Mouse (Mus musculus): ENCODE data around the gene Etv4.

Etv4 gene

GRCm38 (mm10) chr11:101801386-101801785, 16.2 kb upstream of the Etv4 start:
- ChIA-PET POLR2A (interaction anchor here in 3 of 4 experiments (0.5 to 2.2 kb wide), 12 partner anchors 9 to 1142 kb away, joined by 3 to 10 read pairs (median 4); partner anchors contain the start of genes Arl4d (in 1 of the 3) and Etv4 (in 1 of the 3)), CTCF (interaction anchor here (0.6 to 2.9 kb wide), 8 partner anchors 12 to 213 kb away, joined by 4 to 13 read pairs (median 5); no protein-coding TSS in a partner anchor)

GRCm38 (mm10) chr11:101798083-101798482, 12.9 kb upstream of the Etv4 start:
- ChIA-PET CTCF (interaction anchor here in 3 of 4 experiments (0.6 to 3.2 kb wide), 7 partner anchors 15 to 818 kb away, joined by 3 to 14 read pairs (median 3); no protein-coding TSS in a partner anchor), POLR2A (interaction anchor here in 1 of 4 experiments (1.1 to 1.8 kb wide), 2 partner anchors 10 to 13 kb away, joined by 3 to 4 read pairs; partner anchors contain the start of gene Etv4)

GRCm38 (mm10) chr11:101797355-101797754, 12.2 kb upstream of the Etv4 start:
- POLR2A ChIA-PET, result interaction anchor here in 2 of 4 experiments (0.6 to 1.0 kb wide), 2 partner anchors 10 to 140 kb away, joined by 3 read pairs; no protein-coding TSS in a partner anchor
- CTCF ChIA-PET, result interaction anchor here in 3 of 4 experiments (0.6 to 3.2 kb wide), 5 partner anchors 12 to 118 kb away, joined by 3 to 14 read pairs (median 3); partner anchors contain the start of gene Etv4 (in 1 of the 3)

- CTCF ChIA-PET, result interaction anchor here in 3 of 4 experiments (0.6 to 1.7 kb wide), 5 partner anchors 20 to 110 kb away, joined by 3 to 6 read pairs (median 3); no protein-coding TSS in a partner anchor
- POLR2A ChIA-PET, result interaction anchor here (0.6 to 1.6 kb wide), 11 partner anchors 11 to 874 kb away, joined by 3 to 6 read pairs (median 4); no protein-coding TSS in a partner anchor
These were observed 5.8 kb upstream of the Etv4 start for GRCm38 (mm10) chr11:101790811-101791526.

GRCm38 (mm10) chr11:101787432-101787831, 2.3 kb upstream of the Etv4 start:
- POLR2A ChIA-PET, result interaction anchor here in 3 of 4 experiments (0.7 to 4.5 kb wide), 12 partner anchors 10 to 197 kb away, joined by 3 to 42 read pairs (median 3); partner anchors contain the start of genes Arl4d (in 1 of the 3) and Cfap97d1 (in 1 of the 3)
- CTCF ChIA-PET, result interaction anchor here in 3 of 4 experiments (0.6 to 3.6 kb wide), 11 partner anchors 26 to 1223 kb away, joined by 3 to 20 read pairs (median 4); partner anchors contain the start of gene Dhx8 (in 1 of the 3)

- ChIA-PET CTCF (interaction anchor here in 2 of 4 experiments (1.0 to 3.6 kb wide), 4 partner anchors 27 to 142 kb away, joined by 3 to 20 read pairs (median 8); partner anchors contain the start of gene Dhx8 (in 1 of the 2)), POLR2A (interaction anchor here in 3 of 4 experiments (0.6 to 4.5 kb wide), 13 partner anchors 9 to 555 kb away, joined by 3 to 42 read pairs (median 6); partner anchors contain the start of genes Arl4d (in 1 of the 3), Cfap97d1 (in 1 of the 3) and Rdm1 (in 1 of the 3))
These were observed 1.5 kb upstream of the Etv4 start for GRCm38 (mm10) chr11:101786651-101787050.

GRCm38 (mm10) chr11:101785852-101786205, 658 bp upstream of the Etv4 start:
- ChIA-PET POLR2A (interaction anchor here (0.6 to 4.5 kb wide), 45 partner anchors 8 to 666 kb away, joined by 3 to 42 read pairs (median 4); partner anchors contain the start of genes Arl4d (in 1 of the 4), Cfap97d1 (in 1 of the 4), Dhx8 (in 1 of the 4) and Rdm1 (in 1 of the 4)), CTCF (interaction anchor here in 3 of 4 experiments (0.5 to 3.6 kb wide), 15 partner anchors 12 to 430 kb away, joined by 3 to 20 read pairs (median 5); partner anchors contain the start of gene Dhx8 (in 1 of the 3))

- CTCF ChIA-PET, result interaction anchor here (0.6 to 3.6 kb wide), 17 partner anchors 12 to 955 kb away, joined by 3 to 20 read pairs (median 4); partner anchors contain the start of gene Dhx8 (in 2 of the 4)
- POLR2A ChIA-PET, result interaction anchor here (0.6 to 4.5 kb wide), 54 partner anchors 7 to 665 kb away, joined by 3 to 42 read pairs (median 4); partner anchors contain the start of genes Rdm1 (in 3 of the 4), Arl4d (in 1 of the 4), Cfap97d1 (in 1 of the 4) and Dhx8 (in 1 of the 4)
These were observed 556 bp downstream of the Etv4 start for GRCm38 (mm10) chr11:101784488-101785142.

GRCm38 (mm10) chr11:101784072-101784471, 1.1 kb downstream of the Etv4 start:
- ChIA-PET CTCF (interaction anchor here (0.6 to 3.6 kb wide), 9 partner anchors 12 to 440 kb away, joined by 3 to 17 read pairs (median 3); partner anchors contain the start of gene Dhx8 (in 1 of the 4)), POLR2A (interaction anchor here in 3 of 4 experiments (0.6 to 4.5 kb wide), 25 partner anchors 9 to 1037 kb away, joined by 3 to 42 read pairs (median 5); partner anchors contain the start of genes Rdm1 (in 2 of the 3) and Arl4d (in 1 of the 3))

GRCm38 (mm10) chr11:101783584-101783983, 1.6 kb downstream of the Etv4 start:
- ChIA-PET CTCF (interaction anchor here (0.6 to 2.1 kb wide), 7 partner anchors 11 to 441 kb away, joined by 3 to 17 read pairs (median 3); partner anchors contain the start of gene Dhx8 (in 1 of the 4)), POLR2A (interaction anchor here in 3 of 4 experiments (0.6 to 4.5 kb wide), 16 partner anchors 10 to 1037 kb away, joined by 3 to 42 read pairs (median 5); partner anchors contain the start of genes Arl4d (in 1 of the 3) and Rdm1 (in 1 of the 3))

- CTCF ChIA-PET, result no interaction called here
These were observed 2.0 kb downstream of the Etv4 start for GRCm38 (mm10) chr11:101783135-101783534.

GRCm38 (mm10) chr11:101776846-101777245, 8.3 kb downstream of the Etv4 start:
- ChIA-PET CTCF (no interaction called here), POLR2A (interaction anchor here (0.5 to 1.6 kb wide), 5 partner anchors 10 to 96 kb away, joined by 3 read pairs; no protein-coding TSS in a partner anchor)

More at GRCm38 (mm10) chr11:101783135-101783534, 2.0 kb downstream of the Etv4 start:
- POLR2A ChIA-PET, result interaction anchor here in 1 of 4 experiments (1.1 kb wide), 1 partner anchor 125 kb away, joined by 7 read pairs; no protein-coding TSS in a partner anchor

- CTCF ChIA-PET, result interaction anchor here in 3 of 4 experiments (0.6 to 1.6 kb wide), 12 partner anchors 11 to 196 kb away, joined by 3 to 6 read pairs (median 4); partner anchors contain the start of genes Etv4 (in 2 of the 3) and Dhx8 (in 1 of the 3)
- POLR2A ChIA-PET, result interaction anchor here (0.7 to 4.8 kb wide), 19 partner anchors 9 to 193 kb away, joined by 3 to 42 read pairs (median 3); partner anchors contain the start of genes Etv4 (in 3 of the 4) and Dhx8 (in 1 of the 4)
These were observed 12.7 kb downstream of the Etv4 start for GRCm38 (mm10) chr11:101772449-101772848.

- ChIA-PET CTCF (interaction anchor here in 3 of 4 experiments (0.6 to 1.4 kb wide), 9 partner anchors 12 to 156 kb away, joined by 3 to 6 read pairs (median 4); partner anchors contain the start of gene Etv4 (in 2 of the 3)), POLR2A (interaction anchor here (0.6 to 4.8 kb wide), 19 partner anchors 9 to 282 kb away, joined by 3 to 42 read pairs (median 3); partner anchors contain the start of genes Etv4 (in 3 of the 4) and Dhx8 (in 1 of the 4))
These were observed 13.1 kb downstream of the Etv4 start for GRCm38 (mm10) chr11:101772027-101772426.

GRCm38 (mm10) chr11:101770266-101770665, 14.9 kb downstream of the Etv4 start:
- POLR2A ChIA-PET, result interaction anchor here in 2 of 4 experiments (0.7 to 2.0 kb wide), 5 partner anchors 8 to 129 kb away, joined by 3 to 8 read pairs (median 4); partner anchors contain the start of gene Dhx8 (in 1 of the 2)
- CTCF ChIA-PET, result interaction anchor here in 1 of 4 experiments (0.6 kb wide), 1 partner anchor 478 kb away, joined by 7 read pairs; the partner anchor contains the start of gene BC030867

- CTCF ChIA-PET, result interaction anchor here in 2 of 4 experiments (0.6 to 1.3 kb wide), 3 partner anchors 9 to 141 kb away, joined by 3 to 9 read pairs (median 4); no protein-coding TSS in a partner anchor
- POLR2A ChIA-PET, result interaction anchor here in 1 of 4 experiments (0.6 to 2.0 kb wide), 8 partner anchors 9 to 430 kb away, joined by 3 to 11 read pairs (median 4); partner anchors contain the start of genes Dhx8 and Etv4
These were observed 16.4 kb downstream of the Etv4 start for GRCm38 (mm10) chr11:101768721-101769120.

All from embryonic stem cell, embryonic (primary cell).